Mouse (Mus musculus) heart, embryonic 11.5 days (tissue): ENCODE results near the gene 4930550C14Rik. TPM values are rescaled to one million over a fixed set of nuclear protein-coding genes. Genes with fewer than 3 reads are reported as not detected.
A peak's percentile ranks its signal among the peaks of the same experiment; 100 is the strongest.

Experiments used
- ATAC-seq: fragments of 200-750 bp; cut with Nextera tagmentation; replicated peaks from 2 replicates; pipeline ENCODE4 v1.8.0; 2017; ENCODE audit warnings: moderate library complexity; ENCODE audit not compliant: insufficient number of reproducible peaks, low FRiP score, low TSS enrichment
- H3K27ac ChIP-seq: fragments of 300-500 bp; sonication (generic); 2 replicates; pipeline ENCODE4 v1.5.1; 2014; ENCODE audit warnings: mild to moderate bottlenecking, low read depth, low read length
- H3K27me3 ChIP-seq: fragments of 300-500 bp; sonication (generic); 2 replicates; pipeline ENCODE4 v1.6.1; 2014; ENCODE audit warnings: mild to moderate bottlenecking, low read length, mixed read lengths; ENCODE audit not compliant: control insufficient read depth, insufficient read depth
- H3K36me3 ChIP-seq: fragments of 300-500 bp; sonication (generic); 2 replicates; pipeline ENCODE4 v1.6.1; 2014; ENCODE audit warnings: mild to moderate bottlenecking, low read length, moderate library complexity, mixed read lengths; ENCODE audit not compliant: control insufficient read depth, insufficient read depth
- H3K4me1 ChIP-seq: fragments of 300-500 bp; sonication (generic); 2 replicates; pipeline ENCODE4 v1.6.1; 2014; ENCODE audit warnings: low read length; ENCODE audit not compliant: control insufficient read depth, insufficient read depth
- H3K4me2 ChIP-seq: fragments of 300-500 bp; sonication (generic); 2 replicates; pipeline ENCODE4 v1.6.1; 2014; ENCODE audit warnings: mild to moderate bottlenecking, moderate library complexity
- H3K4me3 ChIP-seq: fragments of 300-500 bp; sonication (generic); 2 replicates; pipeline ENCODE4 v1.5.1; 2014; ENCODE audit warnings: low read depth, low read length
- H3K9ac ChIP-seq: fragments of 300-500 bp; sonication (generic); 2 replicates; pipeline ENCODE4 v1.6.1; 2014; ENCODE audit warnings: mild to moderate bottlenecking, low read depth, low read length, moderate library complexity
- H3K9me3 ChIP-seq: fragments of 300-500 bp; sonication (generic); replicated peaks from 2 replicates; pipeline ENCODE4 v1.6.1; 2016; ENCODE audit warnings: low read length; ENCODE audit not compliant: control insufficient read depth
- WGBS: fragments of 180-500 bp; shearing (Covaris S2); extraction: QIAGEN DNeasy Blood & Tissue Kit; methylation state at CpG from one replicate; pipeline ENCODE4 v1.1.7; 2014; ENCODE audit not compliant: insufficient replicate concordance; 5-methylcytosine and 5-hydroxymethylcytosine counted together
- polyA plus RNA-seq: library from polyadenylated mRNA; unstranded; fragments of >200 nt; fragmentation: Nextera tagmentation; extraction: Ambion mirVana; gene quantifications from 2 replicates; pipeline ENCODE4 v1.2.1, GENCODE M21; 2014

Gene 4930550C14Rik
- polyA plus RNA-seq, 1 experiment from 2014 or later: 0.30 TPM

DNA sequence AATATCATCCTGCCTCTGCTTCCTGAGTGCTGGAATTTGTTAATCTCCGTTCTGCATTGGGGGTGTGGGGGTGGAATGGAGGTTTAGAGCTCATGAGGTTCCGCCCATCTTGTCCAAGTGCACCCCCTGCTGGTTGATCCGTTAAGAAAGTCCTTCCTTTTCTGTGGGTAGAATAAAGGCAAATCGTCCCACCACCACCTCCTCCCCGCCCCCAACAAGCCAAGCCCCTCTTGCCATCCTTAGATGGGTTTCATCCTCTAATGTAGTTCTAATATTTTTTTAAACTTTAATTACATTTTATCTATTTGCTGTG, 3.8 kb upstream of the 4930550C14Rik start:
- Histone ChIP-seq H3K4me2 (no peak overlapping the region), H3K9ac (no peak overlapping the region), H3K27ac (no peak overlapping the region), H3K27me3 (no peaks in the 10 kb centered on the region), H3K4me3 (no peak overlapping the region), H3K9me3 (no peaks in the 10 kb centered on the region), H3K36me3 (no peaks in the 10 kb centered on the region), H3K4me1 (0 out of 2 replicates have a peak, but pooled peaks cover 3% of the 10 kb centered on the region)
- no peak for ATAC-seq
- WGBS: 14% methylated on average over 5 of the region's 5 CpGs

DNA sequence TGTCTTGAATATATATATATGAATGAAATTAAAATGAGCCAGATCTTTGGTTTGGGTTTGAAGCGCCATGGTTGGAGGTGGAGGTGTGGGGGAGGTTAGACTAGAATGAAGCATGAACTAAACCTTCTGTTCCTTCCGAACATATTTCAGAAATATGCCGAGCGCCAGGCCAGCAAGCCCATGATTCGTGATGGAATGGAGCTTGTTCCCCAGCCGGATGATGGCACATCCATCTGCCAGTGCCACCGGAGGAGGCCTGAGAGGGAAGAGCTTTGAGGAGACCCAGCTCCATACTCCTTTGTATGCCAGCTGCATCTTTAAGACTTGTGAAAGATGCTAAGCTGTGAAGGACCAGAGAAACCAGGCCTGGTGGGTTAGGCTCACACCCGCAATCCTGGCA, 2.6 kb upstream of the 4930550C14Rik start:
- Histone ChIP-seq H3K4me3 (no peak overlapping the region), H3K9ac (no peak overlapping the region), H3K27ac (no peak overlapping the region), H3K4me1 (0 out of 2 replicates have a peak, but pooled peaks cover 3% of the 10 kb centered on the region), H3K4me2 (no peak overlapping the region), H3K36me3 (no peaks in the 10 kb centered on the region), H3K9me3 (no peaks in the 10 kb centered on the region), H3K27me3 (no peaks in the 10 kb centered on the region)
- WGBS: 89% methylated on average over 8 of the region's 8 CpGs
- no peak for ATAC-seq

DNA sequence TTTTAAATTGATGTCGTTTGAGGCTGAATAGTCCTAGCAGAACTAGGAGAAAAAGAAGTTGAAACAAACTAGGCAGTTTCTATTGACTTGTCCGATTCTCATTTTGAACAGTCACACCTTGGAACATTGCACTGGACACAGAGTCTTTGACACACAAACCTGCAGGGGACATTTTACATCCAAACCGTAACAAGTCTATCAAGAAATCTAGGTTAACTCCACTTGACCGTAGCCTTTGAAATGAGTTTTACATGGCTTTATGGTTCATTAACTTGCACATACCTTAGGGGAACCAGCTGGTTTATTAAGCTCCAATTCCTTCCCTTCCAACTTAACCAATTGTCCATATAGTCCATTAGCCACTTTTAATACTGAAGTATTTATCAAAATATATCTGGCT, 1.4 kb upstream of the 4930550C14Rik start:
- H3K27me3 ChIP-seq: no peaks in the 10 kb centered on the region
- no peak overlapping the region for H3K4me3 ChIP-seq
- no peak for ATAC-seq
- H3K9ac ChIP-seq: no peak overlapping the region
- peaks cover 5% of the 10 kb centered on the region; the same call in 1 of the 2 replicates for H3K4me1 ChIP-seq
- H3K9me3 ChIP-seq: no peaks in the 10 kb centered on the region
- no peak overlapping the region for H3K4me2 ChIP-seq
- WGBS: 88% methylated on average over 4 of the region's 4 CpGs
- no peaks in the 10 kb centered on the region for H3K36me3 ChIP-seq
- no peak overlapping the region for H3K27ac ChIP-seq

DNA sequence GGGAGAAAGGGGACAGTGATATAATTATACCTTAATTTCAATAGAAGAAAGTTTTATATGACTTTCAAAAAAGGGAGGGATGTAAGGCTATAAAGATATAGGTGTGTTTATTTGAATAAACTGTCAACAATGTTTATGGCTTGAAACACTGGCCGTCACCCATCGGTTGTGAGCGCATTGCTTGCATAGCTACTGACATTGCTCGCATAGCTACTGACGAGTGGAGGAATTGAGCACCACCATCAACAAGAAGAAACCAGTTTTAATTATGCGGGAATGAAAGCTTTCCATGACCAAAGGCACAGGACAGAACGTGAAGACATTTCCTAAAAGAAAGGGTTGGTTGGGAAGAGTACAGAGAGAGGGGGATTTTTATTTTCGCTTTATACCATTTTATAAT, 979 bp upstream of the 4930550C14Rik start:
- Histone ChIP-seq H3K4me3 (no peak overlapping the region), H3K36me3 (no peaks in the 10 kb centered on the region), H3K27ac (no peak overlapping the region), H3K27me3 (no peaks in the 10 kb centered on the region), H3K9me3 (no peaks in the 10 kb centered on the region), H3K4me1 (peaks cover 5% of the 10 kb centered on the region; the same call in 1 of the 2 replicates), H3K4me2 (no peak overlapping the region), H3K9ac (no peak overlapping the region)
- no peak for ATAC-seq
- 66% methylated on average over 8 of the region's 8 CpGs for WGBS

DNA sequence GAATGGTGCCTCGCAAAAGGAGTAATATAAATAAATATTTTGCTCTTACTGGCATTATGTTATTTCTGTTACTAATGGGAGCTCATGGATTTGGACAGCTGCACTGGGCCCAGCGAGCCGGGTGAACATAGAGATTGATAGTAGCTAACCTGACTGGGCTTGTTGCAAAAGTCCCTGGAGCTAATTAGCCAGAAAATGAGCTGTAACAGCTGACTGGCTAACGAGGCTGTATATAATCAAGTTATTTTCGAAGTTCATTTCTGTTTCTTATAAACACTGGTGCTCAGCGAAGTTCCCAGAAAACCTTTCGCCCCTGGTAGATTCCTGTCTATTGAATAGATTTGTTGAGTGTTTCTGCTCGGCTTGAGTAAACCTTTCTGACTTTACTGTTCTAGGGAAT, 866 bp downstream of the 4930550C14Rik start:
- Histone ChIP-seq H3K27ac (no peak overlapping the region), H3K9ac (no peak overlapping the region), H3K4me1 (peaks cover 5% of the 10 kb centered on the region; the same call in 1 of the 2 replicates), H3K36me3 (no peaks in the 10 kb centered on the region), H3K4me3 (no peak overlapping the region), H3K27me3 (no peaks in the 10 kb centered on the region), H3K4me2 (peak overlapping the region; percentile 37), H3K9me3 (no peaks in the 10 kb centered on the region)
- 82% methylated on average over 8 of the region's 8 CpGs for WGBS
- ATAC-seq: no peak

DNA sequence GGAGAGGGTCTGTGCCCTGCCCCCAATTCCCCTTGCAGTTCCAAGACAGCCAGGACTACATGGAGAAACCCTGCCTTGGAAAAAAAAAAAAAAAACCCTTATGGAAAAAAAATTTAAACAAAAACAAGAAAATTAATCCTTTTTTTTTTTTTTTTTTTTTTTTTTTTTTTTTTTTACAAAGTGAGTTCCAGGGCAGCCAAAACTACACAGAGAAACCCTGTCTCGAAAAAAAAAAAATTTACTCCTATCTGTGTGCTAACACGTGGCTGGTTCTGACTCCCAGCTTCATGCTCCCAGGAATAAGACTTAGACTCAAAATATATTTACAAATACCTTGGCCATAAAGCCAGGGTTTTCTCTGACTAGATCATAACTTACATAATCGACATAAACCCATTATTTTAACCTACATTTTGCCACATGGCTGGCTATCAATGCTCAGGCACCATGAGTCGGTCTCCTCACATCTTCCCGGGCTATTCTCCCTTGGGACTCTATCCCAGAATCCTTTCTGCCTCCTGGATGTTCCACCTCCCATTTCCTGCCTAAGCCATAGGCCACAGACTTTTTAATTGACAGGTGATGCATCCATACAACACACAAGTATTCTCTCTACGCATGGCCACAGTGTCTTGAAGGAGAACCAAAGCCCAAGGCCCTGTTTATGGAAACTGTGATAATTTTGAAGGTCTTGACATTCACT, 2.1 kb downstream of the 4930550C14Rik start:
- Histone ChIP-seq H3K27me3 (no peaks in the 10 kb centered on the region), H3K4me2 (no peak overlapping the region), H3K9me3 (no peaks in the 10 kb centered on the region), H3K9ac (no peak overlapping the region), H3K4me3 (no peak overlapping the region), H3K27ac (no peak overlapping the region; the same call in 1 of the 2 replicates), H3K36me3 (no peaks in the 10 kb centered on the region), H3K4me1 (peaks cover 5% of the 10 kb centered on the region; the same call in 1 of the 2 replicates)
- ATAC-seq: no peak
- 73% methylated on average over 6 of the region's 6 CpGs for WGBS

DNA sequence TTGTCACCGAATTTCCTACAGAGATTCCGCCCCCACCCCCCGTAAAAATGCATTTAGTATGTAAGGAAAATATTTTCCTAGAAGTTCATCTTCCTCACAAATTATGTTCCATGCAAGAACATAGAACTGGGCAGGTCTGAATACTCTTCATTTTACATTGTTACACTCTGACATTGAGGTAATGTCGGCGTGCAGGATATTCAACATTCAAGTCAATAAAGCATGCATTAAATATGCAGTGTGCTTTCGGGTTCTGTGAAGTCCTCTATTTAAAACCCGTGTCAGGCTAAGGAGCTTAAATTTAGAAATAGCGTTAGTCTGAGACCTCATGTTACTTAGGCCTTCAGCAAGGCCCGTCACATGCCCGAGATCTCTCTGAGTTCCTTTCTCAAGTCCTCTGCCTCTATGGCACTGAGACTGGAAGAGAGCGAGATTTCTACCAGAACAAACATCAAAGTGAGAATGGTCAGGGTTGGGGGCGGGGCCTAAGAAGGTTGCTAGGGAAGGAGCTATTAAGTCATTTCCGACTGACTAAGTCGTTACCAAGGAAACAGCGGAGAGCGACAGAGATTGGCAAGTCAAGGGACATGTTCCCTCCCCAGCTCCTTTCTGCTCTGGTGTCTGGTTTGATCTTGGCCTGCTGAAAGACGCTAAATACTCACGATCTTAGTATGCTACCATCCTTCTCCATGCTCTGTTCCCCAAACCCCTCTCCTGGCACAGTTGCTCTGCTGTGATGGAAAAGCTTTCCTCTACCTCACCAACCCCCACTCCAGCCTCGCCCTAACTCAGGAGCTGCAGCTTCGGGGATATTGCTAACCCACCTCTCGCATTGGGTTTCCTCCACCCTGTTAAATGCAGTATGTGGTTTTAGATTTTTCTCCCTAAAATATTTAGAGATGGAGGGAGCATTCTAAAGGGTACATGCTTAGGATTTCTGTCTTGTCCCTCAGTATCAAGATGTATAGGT, 2.9 kb downstream of the 4930550C14Rik start:
- Histone ChIP-seq H3K9ac (peak overlapping the region; percentile 48; the same call in 1 of the 2 replicates), H3K9me3 (no peaks in the 10 kb centered on the region), H3K27ac (peak overlapping the region; percentile 37), H3K36me3 (no peaks in the 10 kb centered on the region), H3K4me3 (peak overlapping the region; percentile 38), H3K4me1 (peaks cover 5% of the 10 kb centered on the region; the same call in 1 of the 2 replicates), H3K27me3 (no peaks in the 10 kb centered on the region), H3K4me2 (peak overlapping the region; percentile 66)
- 26% methylated on average over 21 of the region's 21 CpGs for WGBS
- ATAC-seq: peak; percentile 57; the same call in 1 of the 2 replicates

DNA sequence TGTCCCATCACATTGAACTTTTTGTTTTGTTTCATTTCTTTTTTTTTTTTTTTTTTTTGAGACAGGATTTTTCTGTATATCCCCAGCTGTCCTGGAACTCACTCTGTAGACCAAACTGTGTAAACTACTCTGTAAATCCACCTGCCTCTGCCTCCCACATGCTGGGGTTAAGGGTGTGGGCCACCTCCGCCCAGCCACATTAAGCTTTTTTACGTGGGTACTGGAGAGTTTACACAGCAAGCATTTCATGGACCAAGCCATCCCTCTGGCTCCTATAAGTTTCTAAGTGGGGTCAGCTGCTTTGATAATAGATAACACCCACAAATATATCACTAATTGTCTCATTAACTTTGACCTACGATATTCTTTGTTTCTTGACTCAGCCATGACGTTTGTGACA, 6.4 kb downstream of the 4930550C14Rik start:
- no peak overlapping the region for H3K4me3 ChIP-seq
- H3K9ac ChIP-seq: no peak overlapping the region
- 77% methylated on average over 4 of the region's 4 CpGs for whole genome bisulfite sequencing
- no peaks in the 10 kb centered on the region for H3K9me3 ChIP-seq
- no peak overlapping the region for H3K4me2 ChIP-seq
- ATAC-seq: no peak
- H3K36me3 ChIP-seq: no peaks in the 10 kb centered on the region
- no peaks in the 10 kb centered on the region for H3K27me3 ChIP-seq
- no peak overlapping the region for H3K27ac ChIP-seq
- peaks cover 2% of the 10 kb centered on the region; the same call in 1 of the 2 replicates for H3K4me1 ChIP-seq
